Mouse (Mus musculus): ENCODE measurements around the gene Nampt.

Nampt gene

GRCm38 (mm10) chr12:32897199-32898120 is 78.1 kb downstream of the Nampt start:
- DNase-seq (ENCODE audit: low read depth, low spot score) = peak; percentile 90

DNA sequence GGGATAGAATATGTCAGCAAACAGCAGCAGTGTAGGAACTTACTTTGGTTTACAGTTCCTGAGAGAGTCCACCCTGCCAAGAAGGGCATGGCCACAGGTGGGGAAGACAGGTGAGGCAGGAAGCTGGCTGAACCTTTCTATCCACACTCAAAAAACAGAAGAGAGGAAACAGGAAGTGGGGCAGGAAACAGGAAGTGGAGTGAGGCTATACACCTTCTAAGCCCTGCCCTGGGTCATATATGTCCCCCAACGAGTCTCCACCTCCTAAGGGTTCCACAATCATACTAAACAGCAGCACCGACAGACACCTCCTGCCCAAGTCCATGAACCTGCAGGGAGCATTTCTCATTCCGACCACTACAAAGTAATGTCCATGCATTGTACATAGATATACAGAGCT is 81.7 kb downstream of the Nampt start:
- DNase-seq (ENCODE audit: low read depth, low spot score) = no peak
